Mouse (Mus musculus): ENCODE measurements around the gene Agps.

GRCm38 (mm10) chr2:75818719-75819118 is 13.3 kb upstream of the Agps start:
- TF ChIP-seq CTCF (IDR thresholded peaks at IDR 0.05; ENCODE audit: extremely low read depth, insufficient read depth, insufficient read length, insufficient replicate concordance) (no peak), POLR2A (IDR thresholded peaks at IDR 0.05; ENCODE audit: low read depth, low read length) (no peak)
